Comparison of ENCODE assay signal across 8 mouse cellular contexts in genomic region chr11:67085489-67085888, GRCm38 (mm10). TPM values are rescaled to one million over a fixed set of nuclear protein-coding genes. Genes with fewer than 3 reads are reported as not detected.
A peak's percentile ranks its signal among the peaks of the same experiment; 100 is the strongest.
DNase-seq lines count a peak whose midpoint lies in the region; ATAC-seq lines count a peak whose summit lies in the region.

No protein-coding gene starts in this region.

- peak; percentile 71 for DNase-seq in gastrocnemius, adult 18-20 months (ENCODE audit: low spot score)
- no peak for DNase-seq in gastrocnemius, adult 8-10 months (ENCODE audit: low spot score in 2 of 2)
- DNase-seq in MEL-GATA-1-ER (ENCODE audit: extremely low read depth, low read depth): peak; percentile 68
- peak; percentile 36 for DNase-seq in cerebellum, adult 11-12 months
- peak; percentile 78 for DNase-seq in layer of hippocampus, adult 11-12 months (ENCODE audit: low spot score)
- peak; percentile 83 for DNase-seq in lung, postnatal 10 days
- DNase-seq in right cerebral cortex, postnatal 25 days: peak; percentile 55

- peak; percentile 89 for ATAC-seq in frontal cortex, adult (ENCODE audit: low TSS enrichment)

RNA-seq across cellular contexts. Expression of gene Myh3, which starts 7.4 kb away (rescaled TPM):
- 10 to 100 TPM in 1 of 2 experiments, 1 to 10 TPM in 1; 9.5 to 15.9 TPM for total RNA-seq in gastrocnemius, adult 18-20 months (2021)
- 1 to 10 TPM; 4.4 to 9.9 (median 6.9) TPM for total RNA-seq in gastrocnemius, adult 8-10 months (2022)

RNA-seq across cellular contexts. Expression of gene Sco1, which starts 33.0 kb away (rescaled TPM):
- 1 to 10 TPM; 7.0 to 7.7 TPM for total RNA-seq in gastrocnemius, adult 18-20 months (2021)
- 1 to 10 TPM; 6.9 to 8.8 (median 7.7) TPM for total RNA-seq in gastrocnemius, adult 8-10 months (2022)

RNA-seq across cellular contexts. Expression of gene Adprm, which starts 33.1 kb away (rescaled TPM):
- total RNA-seq in gastrocnemius, adult 18-20 months (2021): 1 to 10 TPM; 6.5 to 8.2 TPM
- total RNA-seq in gastrocnemius, adult 8-10 months (2022): 1 to 10 TPM; 6.0 to 9.4 (median 6.5) TPM

Comparison
In these comparisons a context has a peak if more than half of its experiments do, and no peak if none do; other contexts are left out.
1. DNase-seq: peak in gastrocnemius, adult 18-20 months (single experiment), MEL-GATA-1-ER (single experiment), cerebellum, adult 11-12 months (single experiment), layer of hippocampus, adult 11-12 months (single experiment), lung, postnatal 10 days (single experiment) and right cerebral cortex, postnatal 25 days (single experiment); none in gastrocnemius, adult 8-10 months (0 of 2).